Mouse (Mus musculus) liver, embryonic 15.5 days (tissue): ENCODE measurements at regions not wholly inside any gene's neighbourhood (a gene's known extent, or its start where the extent isn't known, plus 50 kb on each side); places are given as distances from the start of the nearest gene placed in this dataset.

Experiments used
- ATAC-seq: fragments of 200-750 bp; cut with Nextera tagmentation; 2 replicates; pipeline ENCODE4 v1.8.0; 2017; ENCODE audit warnings: moderate number of reproducible peaks, mild to moderate bottlenecking, moderate library complexity; ENCODE audit not compliant: insufficient read depth
- H3K27ac ChIP-seq: fragments of 300-500 bp; sonication (generic); replicated peaks from 2 replicates; pipeline ENCODE4 v1.5.1; 2015; ENCODE audit warnings: mild to moderate bottlenecking, inconsistent platforms
- H3K27me3 ChIP-seq: fragments of 300-500 bp; sonication (generic); 2 replicates; pipeline ENCODE4 v1.6.1; 2015; ENCODE audit warnings: mild to moderate bottlenecking, inconsistent platforms
- H3K36me3 ChIP-seq: fragments of 300-500 bp; sonication (generic); replicated peaks from 2 replicates; pipeline ENCODE4 v1.6.1; 2015; ENCODE audit warnings: moderate library complexity, mild to moderate bottlenecking, inconsistent platforms
- H3K4me1 ChIP-seq: fragments of 300-500 bp; sonication (generic); replicated peaks from 2 replicates; pipeline ENCODE4 v1.6.1; 2015; ENCODE audit warnings: inconsistent platforms
- H3K4me2 ChIP-seq: fragments of 300-500 bp; sonication (generic); 2 replicates; pipeline ENCODE4 v1.6.1; 2015; ENCODE audit warnings: moderate library complexity, mild to moderate bottlenecking, inconsistent platforms
- H3K4me3 ChIP-seq: fragments of 300-500 bp; sonication (generic); replicated peaks from 2 replicates; pipeline ENCODE4 v1.5.1; 2015; ENCODE audit warnings: mild to moderate bottlenecking, inconsistent platforms
- H3K9ac ChIP-seq: fragments of 300-500 bp; sonication (generic); 2 replicates; pipeline ENCODE4 v1.6.1; 2015; ENCODE audit warnings: moderate library complexity, mild to moderate bottlenecking, inconsistent platforms
- H3K9me3 ChIP-seq: fragments of 300-500 bp; sonication (generic); replicated peaks from 2 replicates; pipeline ENCODE4 v1.6.1; 2016; ENCODE audit warnings: inconsistent platforms
- WGBS: fragments of 180-500 bp; shearing (Covaris S2); methylation state at CpG from one replicate; pipeline ENCODE4 v1.1.7; 2015; ENCODE audit warnings: mixed read lengths; ENCODE audit not compliant: insufficient replicate concordance; 5-methylcytosine and 5-hydroxymethylcytosine counted together

- no peak for ATAC-seq
- WGBS, result 54% methylated on average over 4 of the region's 4 CpGs
These were observed 84.1 kb upstream of the Syt6 start for GRCm38 (mm10) chr3:103490966-103491365.

GRCm38 (mm10) chr3:103492211-103492610 lies 82.8 kb upstream of the Syt6 start:
- Histone ChIP-seq H3K4me3 (no peak overlapping the region), H3K36me3 (no peaks in the 10 kb centered on the region), H3K9ac (no peak overlapping the region), H3K4me1 (no peaks in the 10 kb centered on the region), H3K9me3 (no peaks in the 10 kb centered on the region), H3K27me3 (no peaks in the 10 kb centered on the region), H3K4me2 (no peak overlapping the region), H3K27ac (no peak overlapping the region)
- no peak for ATAC-seq
- WGBS, result 59% methylated on average over 3 of the region's 3 CpGs

More at GRCm38 (mm10) chr3:103490966-103491365, 84.1 kb upstream of the Syt6 start:
- Histone ChIP-seq H3K27me3 (no peaks in the 10 kb centered on the region), H3K4me2 (no peak overlapping the region), H3K27ac (no peak overlapping the region), H3K4me3 (no peak overlapping the region), H3K9ac (no peak overlapping the region), H3K4me1 (no peaks in the 10 kb centered on the region), H3K36me3 (no peaks in the 10 kb centered on the region), H3K9me3 (no peaks in the 10 kb centered on the region)

GRCm38 (mm10) chr3:103493623-103494022 lies 81.4 kb upstream of the Syt6 start:
- Histone ChIP-seq H3K9me3 (no peaks in the 10 kb centered on the region), H3K4me3 (no peak overlapping the region), H3K27me3 (no peaks in the 10 kb centered on the region), H3K4me1 (no peaks in the 10 kb centered on the region), H3K9ac (no peak overlapping the region), H3K36me3 (no peaks in the 10 kb centered on the region), H3K4me2 (no peak overlapping the region), H3K27ac (no peak overlapping the region)
- WGBS, result 68% methylated on average over 1 of the region's 1 CpGs
- no peak for ATAC-seq

- 49% methylated on average over 3 of the region's 3 CpGs for WGBS
- no peak overlapping the region for H3K4me3 ChIP-seq
- H3K4me1 ChIP-seq, result no peaks in the 10 kb centered on the region
- H3K9ac ChIP-seq, result no peak overlapping the region
- no peaks in the 10 kb centered on the region for H3K36me3 ChIP-seq
- H3K4me2 ChIP-seq, result no peak overlapping the region
- no peaks in the 10 kb centered on the region for H3K9me3 ChIP-seq
- H3K27ac ChIP-seq, result no peak overlapping the region
- no peak for ATAC-seq
- no peaks in the 10 kb centered on the region for H3K27me3 ChIP-seq
These were observed 81.0 kb upstream of the Syt6 start for GRCm38 (mm10) chr3:103494043-103494442.

GRCm38 (mm10) chr3:103496083-103496482 lies 78.9 kb upstream of the Syt6 start:
- Histone ChIP-seq H3K4me3 (no peak overlapping the region), H3K27ac (no peak overlapping the region), H3K27me3 (no peaks in the 10 kb centered on the region), H3K4me1 (no peaks in the 10 kb centered on the region), H3K36me3 (no peaks in the 10 kb centered on the region), H3K9ac (no peak overlapping the region), H3K4me2 (no peak overlapping the region), H3K9me3 (no peaks in the 10 kb centered on the region)
- 59% methylated on average over 6 of the region's 6 CpGs for WGBS
- ATAC-seq, result no peak

GRCm38 (mm10) chr3:103496683-103497082 lies 78.3 kb upstream of the Syt6 start:
- Histone ChIP-seq H3K36me3 (no peaks in the 10 kb centered on the region), H3K4me1 (no peaks in the 10 kb centered on the region), H3K4me3 (no peak overlapping the region), H3K27ac (no peak overlapping the region), H3K9me3 (no peaks in the 10 kb centered on the region), H3K27me3 (no peaks in the 10 kb centered on the region), H3K9ac (no peak overlapping the region), H3K4me2 (no peak overlapping the region)
- 53% methylated on average over 3 of the region's 3 CpGs for whole genome bisulfite sequencing
- no peak for ATAC-seq

DNA sequence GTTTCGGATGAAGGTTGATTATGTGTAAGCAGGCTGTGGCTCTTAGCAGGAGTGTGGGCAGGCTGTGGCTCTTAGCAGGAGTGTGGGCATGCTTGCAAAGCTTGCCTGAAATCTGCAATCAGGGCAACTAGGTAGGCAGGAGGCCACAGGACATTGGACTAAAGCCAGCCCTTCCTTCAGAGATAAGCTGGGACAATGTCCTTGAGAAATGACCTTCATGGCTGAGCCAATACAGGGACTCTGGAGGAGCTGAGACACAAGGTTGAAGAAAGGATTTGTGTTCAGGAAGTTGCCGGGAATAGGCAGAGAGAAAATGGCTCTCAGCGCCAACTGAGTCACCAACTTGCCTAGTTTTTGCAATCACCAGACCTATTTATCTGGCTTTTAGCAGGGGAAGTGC lies 77.3 kb upstream of the Syt6 start:
- no peaks in the 10 kb centered on the region for H3K4me1 ChIP-seq
- no peaks in the 10 kb centered on the region for H3K9me3 ChIP-seq
- H3K27me3 ChIP-seq, result no peaks in the 10 kb centered on the region
- no peak overlapping the region for H3K27ac ChIP-seq
- H3K4me2 ChIP-seq, result no peak overlapping the region
- H3K4me3 ChIP-seq, result no peak overlapping the region
- H3K9ac ChIP-seq, result no peak overlapping the region
- no peaks in the 10 kb centered on the region for H3K36me3 ChIP-seq
- WGBS, result 65% methylated on average over 3 of the region's 3 CpGs
- ATAC-seq, result no peak

DNA sequence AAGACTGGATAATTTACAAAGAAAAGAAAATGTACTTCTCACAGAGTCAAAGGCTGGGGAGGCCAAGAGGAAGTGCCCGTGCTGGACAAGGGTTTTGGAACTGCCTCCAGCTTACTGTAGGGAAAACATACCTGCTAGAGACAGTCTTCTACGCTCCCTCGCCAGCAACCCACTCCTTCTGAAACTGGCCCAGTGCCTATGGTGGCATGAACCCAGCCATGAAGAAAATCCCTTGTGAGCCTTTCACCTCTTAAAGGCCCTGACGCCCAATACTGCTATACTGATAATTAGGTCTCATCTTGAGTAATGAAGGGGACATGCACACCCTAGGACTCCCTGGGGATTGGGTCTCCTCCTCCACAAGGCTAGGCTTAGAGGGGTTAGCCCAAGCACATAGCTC lies 76.6 kb upstream of the Syt6 start:
- no peaks in the 10 kb centered on the region for H3K36me3 ChIP-seq
- H3K9ac ChIP-seq, result no peak overlapping the region
- ATAC-seq, result no peak
- no peak overlapping the region for H3K27ac ChIP-seq
- H3K27me3 ChIP-seq, result no peaks in the 10 kb centered on the region
- no peak overlapping the region for H3K4me2 ChIP-seq
- H3K4me3 ChIP-seq, result no peak overlapping the region
- H3K4me1 ChIP-seq, result no peaks in the 10 kb centered on the region
- WGBS, result 64% methylated on average over 4 of the region's 4 CpGs
- H3K9me3 ChIP-seq, result no peaks in the 10 kb centered on the region

- Histone ChIP-seq H3K36me3 (no peaks in the 10 kb centered on the region), H3K27me3 (no peaks in the 10 kb centered on the region), H3K4me1 (no peaks in the 10 kb centered on the region), H3K4me3 (no peak overlapping the region), H3K4me2 (no peak overlapping the region), H3K27ac (no peak overlapping the region), H3K9me3 (no peaks in the 10 kb centered on the region), H3K9ac (no peak overlapping the region)
- WGBS, result 31% methylated on average over 1 of the region's 1 CpGs
- no peak for ATAC-seq
These were observed 75.2 kb upstream of the Syt6 start for GRCm38 (mm10) chr3:103499801-103500200.

DNA sequence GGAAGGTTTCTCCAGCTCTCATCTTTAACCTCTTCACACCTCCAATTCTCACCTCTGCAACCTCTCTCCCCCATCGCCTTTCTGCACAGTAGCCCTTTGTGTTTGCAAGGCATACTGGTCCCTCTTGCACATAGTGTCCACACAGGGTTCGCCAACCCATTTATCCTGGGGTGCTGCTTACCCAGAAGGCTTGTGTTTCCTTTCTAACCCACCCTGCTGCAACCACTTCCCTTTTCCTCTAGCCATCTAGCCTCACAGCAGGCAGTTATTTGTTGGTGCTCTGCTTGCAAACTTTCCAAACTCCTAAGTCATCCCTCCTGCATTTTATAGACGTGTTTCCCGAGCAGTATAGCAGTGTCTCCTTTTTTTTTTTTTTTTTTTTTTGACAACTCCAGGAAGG lies 74.7 kb upstream of the Syt6 start:
- Histone ChIP-seq H3K4me2 (no peak overlapping the region), H3K36me3 (no peaks in the 10 kb centered on the region), H3K4me3 (no peak overlapping the region), H3K9ac (no peak overlapping the region), H3K9me3 (no peaks in the 10 kb centered on the region), H3K4me1 (no peaks in the 10 kb centered on the region), H3K27ac (no peak overlapping the region), H3K27me3 (no peaks in the 10 kb centered on the region)
- WGBS, result 22% methylated on average over 4 of the region's 4 CpGs
- no peak for ATAC-seq

DNA sequence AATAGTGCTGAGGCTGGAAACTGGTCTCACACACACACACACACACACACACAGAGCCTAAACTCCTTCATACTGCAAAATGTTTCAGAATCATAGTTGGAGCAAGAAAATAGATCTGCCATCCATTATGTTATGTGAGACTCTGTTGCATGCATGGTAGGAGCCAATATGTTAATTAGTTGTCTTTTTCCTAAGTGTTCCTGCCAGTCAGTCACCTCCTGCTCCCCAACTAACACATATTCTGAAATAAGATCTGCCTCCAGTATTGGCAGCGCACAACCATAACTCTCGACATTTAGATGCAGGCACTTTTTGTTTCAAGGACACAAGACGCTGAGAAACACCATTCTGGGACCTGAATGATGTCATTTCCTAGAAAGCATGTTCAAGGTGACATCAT lies 70.9 kb upstream of the Syt6 start:
- H3K27me3 ChIP-seq, result no peaks in the 10 kb centered on the region
- no peak overlapping the region for H3K9ac ChIP-seq
- no peak for ATAC-seq
- H3K4me2 ChIP-seq, result no peak overlapping the region
- H3K4me3 ChIP-seq, result no peak overlapping the region
- H3K36me3 ChIP-seq, result no peaks in the 10 kb centered on the region
- no peaks in the 10 kb centered on the region for H3K9me3 ChIP-seq
- 69% methylated on average over 3 of the region's 3 CpGs for WGBS
- no peak overlapping the region for H3K27ac ChIP-seq
- H3K4me1 ChIP-seq, result no peaks in the 10 kb centered on the region

GRCm38 (mm10) chr3:103513411-103513810 lies 61.6 kb upstream of the Syt6 start:
- H3K27me3 ChIP-seq, result no peaks in the 10 kb centered on the region
- no peaks in the 10 kb centered on the region for H3K36me3 ChIP-seq
- H3K4me3 ChIP-seq, result no peak overlapping the region
- H3K9ac ChIP-seq, result no peak overlapping the region
- no peak overlapping the region for H3K27ac ChIP-seq
- H3K4me2 ChIP-seq, result no peak overlapping the region
- H3K9me3 ChIP-seq, result no peaks in the 10 kb centered on the region
- WGBS, result 48% methylated on average over 6 of the region's 6 CpGs
- no peaks in the 10 kb centered on the region for H3K4me1 ChIP-seq
- ATAC-seq, result no peak
